Mouse (Mus musculus): Measurements from ENCODE around the gene Ermard.

The Ermard gene

GRCm38 (mm10) chr17:15120096-15120495, 79.1 kb downstream of the Ermard start:
- no peak for ATAC-seq (ENCODE audit: low TSS enrichment)

GRCm38 (mm10) chr17:15120569-15120968, 79.6 kb downstream of the Ermard start:
- no peak for ATAC-seq (ENCODE audit: low TSS enrichment)

GRCm38 (mm10) chr17:15129630-15130287, 88.8 kb downstream of the Ermard start:
- ATAC-seq (ENCODE audit: low TSS enrichment): no peak

- ATAC-seq (ENCODE audit: low TSS enrichment): no peak
These were observed 89.3 kb downstream of the Ermard start for GRCm38 (mm10) chr17:15130288-15130656.

- ATAC-seq (ENCODE audit: low TSS enrichment): no peak
These were observed 94.1 kb downstream of the Ermard start for GRCm38 (mm10) chr17:15134905-15135669.

- no peak for ATAC-seq (ENCODE audit: low TSS enrichment)
These were observed 96.4 kb downstream of the Ermard start for GRCm38 (mm10) chr17:15137443-15137842.

Data from frontal cortex, adult (tissue).